Mouse (Mus musculus) lung, adult 2 months (tissue): Measurements from ENCODE around the gene Zfhx3. TPM values are rescaled to one million over a fixed set of nuclear protein-coding genes. Genes with fewer than 3 reads are reported as not detected.

Experiments used
- DNase-seq: peaks from one replicate; pipeline ENCODE4 v3.0.0; 2022
- H3K4me1 ChIP-seq: fragments of 200-500 bp; 2 replicates; pipeline ENCODE4 v1.6.1; 2011; ENCODE audit warnings: low read length; ENCODE audit not compliant: control insufficient read depth, insufficient read depth
- H3K4me3 ChIP-seq: fragments of 200-500 bp; replicated peaks from 2 replicates; pipeline ENCODE3; 2011; ENCODE audit warnings: low read depth, mild to moderate bottlenecking, control low read depth, low read length; ENCODE audit errors: extremely low read depth
- CTCF ChIP-seq: fragments of 200-500 bp; IDR thresholded peaks from 2 replicates; pipeline ENCODE4 v1.5.1; 2011; ENCODE audit warnings: mild to moderate bottlenecking, low read length, control low read depth; ENCODE audit not compliant: insufficient read depth
- POLR2A ChIP-seq: fragments of 200-500 bp; IDR thresholded peaks from 2 replicates; pipeline ENCODE4 v1.6.1; 2011; ENCODE audit warnings: low read depth, mild to moderate bottlenecking, control low read depth, low read length, borderline replicate concordance; ENCODE audit errors: extremely low read depth
- WGBS: fragments of 180-500 bp; shearing (Covaris S2); methylation state at CpG from one replicate; pipeline ENCODE4 v1.1.7; 2018; 5-methylcytosine and 5-hydroxymethylcytosine counted together
- polyA plus RNA-seq: library from polyadenylated mRNA; depleted of rRNA; stranded (reverse); fragments of >200 nt; gene quantifications from 2 replicates; pipeline ENCODE4 v1.2.3, GENCODE M21; 2012

The Zfhx3 gene
- polyA plus RNA-seq, 1 experiment: 8.0 TPM

GRCm38 (mm10) chr8:108768051-108768450, 825.6 kb downstream of the Zfhx3 start:
- no peak for TF ChIP-seq POLR2A
- no peak for TF ChIP-seq CTCF
- DNase-seq: no peak
- WGBS: 72% methylated on average over 7 of the region's 7 CpGs
- no peak overlapping the region for H3K4me3 ChIP-seq
- H3K4me1 ChIP-seq: peaks cover 3% of the 10 kb centered on the region

GRCm38 (mm10) chr8:108770334-108770733, 827.9 kb downstream of the Zfhx3 start:
- no peak for DNase-seq
- Histone ChIP-seq H3K4me1 (no peaks in the 10 kb centered on the region; the same call in 1 of the 2 replicates), H3K4me3 (no peak overlapping the region)
- WGBS: 87% methylated on average over 4 of the region's 4 CpGs
- TF ChIP-seq POLR2A (no peak), CTCF (no peak)

GRCm38 (mm10) chr8:108773436-108773835, 831.0 kb downstream of the Zfhx3 start:
- H3K4me1 ChIP-seq: no peaks in the 10 kb centered on the region
- WGBS: 79% methylated on average over 6 of the region's 6 CpGs
- TF ChIP-seq CTCF: no peak
- H3K4me3 ChIP-seq: no peak overlapping the region
- no peak for DNase-seq

GRCm38 (mm10) chr8:108778063-108778462, 835.6 kb downstream of the Zfhx3 start:
- no peaks in the 10 kb centered on the region; the same call in 1 of the 2 replicates for H3K4me1 ChIP-seq
- 72% methylated on average over 12 of the region's 12 CpGs for WGBS
- no peak for DNase-seq
- TF ChIP-seq CTCF: no peak
- TF ChIP-seq POLR2A: no peak
- no peak overlapping the region for H3K4me3 ChIP-seq

- no peak for TF ChIP-seq CTCF
- no peak for TF ChIP-seq POLR2A
- H3K4me3 ChIP-seq: no peak overlapping the region
- DNase-seq: no peak
- WGBS: 69% methylated on average over 9 of the region's 9 CpGs
- no peaks in the 10 kb centered on the region; the same call in 1 of the 2 replicates for H3K4me1 ChIP-seq
These were observed 836.1 kb downstream of the Zfhx3 start for GRCm38 (mm10) chr8:108778551-108778950.

- 63% methylated on average over 6 of the region's 6 CpGs for WGBS
- Histone ChIP-seq H3K4me3 (no peak overlapping the region), H3K4me1 (no peaks in the 10 kb centered on the region; the same call in 1 of the 2 replicates)
- TF ChIP-seq CTCF (no peak), POLR2A (no peak)
- DNase-seq: no peak
These were observed 838.3 kb downstream of the Zfhx3 start for GRCm38 (mm10) chr8:108780766-108781165.

GRCm38 (mm10) chr8:108781192-108781591, 838.7 kb downstream of the Zfhx3 start:
- DNase-seq: no peak
- no peak for TF ChIP-seq POLR2A
- TF ChIP-seq CTCF: no peak
- Histone ChIP-seq H3K4me3 (no peak overlapping the region), H3K4me1 (no peaks in the 10 kb centered on the region; the same call in 1 of the 2 replicates)
- 38% methylated on average over 5 of the region's 5 CpGs for WGBS

GRCm38 (mm10) chr8:108783155-108783554, 840.7 kb downstream of the Zfhx3 start:
- Histone ChIP-seq H3K4me3 (no peak overlapping the region), H3K4me1 (no peaks in the 10 kb centered on the region; the same call in 1 of the 2 replicates)
- 62% methylated on average over 10 of the region's 10 CpGs for WGBS
- DNase-seq: no peak
- TF ChIP-seq POLR2A: no peak
- TF ChIP-seq CTCF: no peak

- Histone ChIP-seq H3K4me1 (no peaks in the 10 kb centered on the region), H3K4me3 (no peak overlapping the region)
- no peak for TF ChIP-seq POLR2A
- no peak for TF ChIP-seq CTCF
- 38% methylated on average over 6 of the region's 6 CpGs for whole genome bisulfite sequencing
- no peak for DNase-seq
These were observed 845.8 kb downstream of the Zfhx3 start for GRCm38 (mm10) chr8:108788156-108788761.

- H3K4me3 ChIP-seq: no peak overlapping the region
- no peak for TF ChIP-seq POLR2A
- no peak for TF ChIP-seq CTCF
- no peaks in the 10 kb centered on the region for H3K4me1 ChIP-seq
- no peak for DNase-seq
- WGBS: 74% methylated on average over 10 of the region's 10 CpGs
These were observed 846.3 kb downstream of the Zfhx3 start for GRCm38 (mm10) chr8:108788762-108789157.
